Mouse (Mus musculus) ES-Bruce4 (cell line): ENCODE data around the gene Cenpb. TPM values are rescaled to one million over a fixed set of nuclear protein-coding genes. Genes with fewer than 3 reads are reported as not detected.

ENCODE experiments used
- H3K27ac ChIP-seq: 2 replicates; pipeline ENCODE4 v1.5.1; 2012; ENCODE audit warnings: low read length, inconsistent platforms; ENCODE audit not compliant: insufficient read depth
- H3K27me3 ChIP-seq: 2 replicates; pipeline ENCODE4 v1.6.1; 2012; ENCODE audit warnings: mild to moderate bottlenecking, low read length, inconsistent platforms; ENCODE audit not compliant: control insufficient read depth, poor library complexity, insufficient read depth, severe bottlenecking
- H3K36me3 ChIP-seq: 2 replicates; pipeline ENCODE4 v1.6.1; 2012; ENCODE audit warnings: inconsistent platforms, mild to moderate bottlenecking, low read length, moderate library complexity; ENCODE audit not compliant: control insufficient read depth, poor library complexity, insufficient read depth, severe bottlenecking
- H3K4me1 ChIP-seq: one replicate; pipeline ENCODE4 v1.8.1; 2011; ENCODE audit warnings: low read length; ENCODE audit not compliant: control insufficient read depth, insufficient read depth
- H3K4me3 ChIP-seq: 2 replicates; pipeline ENCODE4 v1.5.1; 2011; ENCODE audit warnings: low read depth, mild to moderate bottlenecking, low read length
- H3K9ac ChIP-seq: 2 replicates; pipeline ENCODE4 v1.6.1; 2012; ENCODE audit warnings: low read depth, mild to moderate bottlenecking, inconsistent platforms; ENCODE audit not compliant: poor library complexity, severe bottlenecking
- H3K9me3 ChIP-seq: replicated peaks from 2 replicates; pipeline ENCODE4 v1.6.1; 2012; ENCODE audit warnings: mild to moderate bottlenecking, low read length, inconsistent platforms; ENCODE audit not compliant: control insufficient read depth, poor library complexity, insufficient read depth, severe bottlenecking
- CTCF ChIP-seq: IDR thresholded peaks from one replicate; pipeline ENCODE4 v1.8.1; 2011; ENCODE audit warnings: low read depth, low read length
- EP300 ChIP-seq: IDR thresholded peaks from 2 replicates; pipeline ENCODE4 v1.6.1; 2011; ENCODE audit warnings: low read depth, low read length; ENCODE audit not compliant: insufficient read depth
- POLR2A ChIP-seq: IDR thresholded peaks from one replicate; pipeline ENCODE4 v1.8.1; 2011; ENCODE audit warnings: low read length; ENCODE audit not compliant: insufficient read depth
- polyA plus RNA-seq: library from polyadenylated mRNA; stranded (reverse); fragments of >200 nt; gene quantifications from 2 replicates; pipeline ENCODE4 v1.2.4, GENCODE M21; 2011; ENCODE audit warnings: low read depth; ENCODE audit not compliant: missing spikeins, insufficient read depth, insufficient read length

The Cenpb gene
- polyA plus RNA-seq, 1 experiment, result 12.2 TPM

- TF ChIP-seq CTCF, result no peak
- peak; percentile 56; the same call in 1 of the 2 replicates for TF ChIP-seq EP300
- TF ChIP-seq POLR2A, result no peak
- Histone ChIP-seq H3K9me3 (no peaks in the 10 kb centered on the region), H3K27me3 (no peaks in the 10 kb centered on the region), H3K4me3 (no peak overlapping the region), H3K9ac (no peak overlapping the region), H3K4me1 (peaks cover 3% of the 10 kb centered on the region), H3K27ac (no peak overlapping the region), H3K36me3 (no peaks in the 10 kb centered on the region)
Observed at GRCm38 (mm10) chr2:131190344-131191004, 10.6 kb upstream of the Cenpb start.

GRCm38 (mm10) chr2:131189521-131190309, 9.8 kb upstream of the Cenpb start:
- Histone ChIP-seq H3K4me1 (peaks cover 3% of the 10 kb centered on the region), H3K27me3 (no peaks in the 10 kb centered on the region), H3K27ac (no peak overlapping the region), H3K4me3 (no peak overlapping the region), H3K36me3 (no peaks in the 10 kb centered on the region), H3K9ac (no peak overlapping the region), H3K9me3 (no peaks in the 10 kb centered on the region)
- TF ChIP-seq POLR2A (no peak), EP300 (no peak), CTCF (no peak)

- no peak overlapping the region for H3K9ac ChIP-seq
Observed at GRCm38 (mm10) chr2:131188311-131188710, 8.4 kb upstream of the Cenpb start.

GRCm38 (mm10) chr2:131187602-131187922, 7.7 kb upstream of the Cenpb start:
- Histone ChIP-seq H3K4me3 (peak overlapping the region; percentile 90), H3K36me3 (no peaks in the 10 kb centered on the region), H3K9ac (peak overlapping the region; percentile 76), H3K27ac (no peak overlapping the region), H3K9me3 (no peaks in the 10 kb centered on the region), H3K4me1 (peaks cover 3% of the 10 kb centered on the region), H3K27me3 (no peaks in the 10 kb centered on the region)
- TF ChIP-seq EP300 (no peak), CTCF (no peak), POLR2A (no peak)

More at GRCm38 (mm10) chr2:131188311-131188710, 8.4 kb upstream of the Cenpb start:
- Histone ChIP-seq H3K9me3 (no peaks in the 10 kb centered on the region), H3K27me3 (no peaks in the 10 kb centered on the region), H3K4me3 (no peak overlapping the region), H3K36me3 (no peaks in the 10 kb centered on the region), H3K4me1 (peaks cover 3% of the 10 kb centered on the region), H3K27ac (no peak overlapping the region)
- TF ChIP-seq CTCF (no peak), POLR2A (no peak), EP300 (no peak)

GRCm38 (mm10) chr2:131186771-131187601, 7.1 kb upstream of the Cenpb start, which contains the start of the genes Cdc25b and Spef1:
TSS of gene Cdc25b (plus strand) at chr2:131186949.
TSS of gene Spef1 (minus strand) at chr2:131187282.
- no peak within 1 kb of the TSS for H3K27ac ChIP-seq
- H3K4me1 ChIP-seq, result peaks cover 3% of the 10 kb centered on the region
- H3K36me3 ChIP-seq, result no peaks in the 10 kb centered on the region
- peak within 1 kb of the TSS; percentile 90 for H3K4me3 ChIP-seq
- peak within 1 kb of the TSS; percentile 76 for H3K9ac ChIP-seq
- H3K27me3 ChIP-seq, result no peaks in the 10 kb centered on the region
- no peak for TF ChIP-seq EP300
- TF ChIP-seq CTCF, result no peak
- H3K9me3 ChIP-seq, result no peaks in the 10 kb centered on the region
